Mouse (Mus musculus): ENCODE measurements around the gene Atg14.
"Not testable (repeated sequence)": the region's sequence is repeated elsewhere in the genome, so short reads cannot be mapped to it uniquely, and the experiment has no call there.

Gene Atg14

GRCm38 (mm10) chr14:47570549-47570948 is at the start of gene Atg14:
TSS of gene Atg14 (minus strand) at chr14:47570649.
- DNase-seq: not testable (repeated sequence)

DNA sequence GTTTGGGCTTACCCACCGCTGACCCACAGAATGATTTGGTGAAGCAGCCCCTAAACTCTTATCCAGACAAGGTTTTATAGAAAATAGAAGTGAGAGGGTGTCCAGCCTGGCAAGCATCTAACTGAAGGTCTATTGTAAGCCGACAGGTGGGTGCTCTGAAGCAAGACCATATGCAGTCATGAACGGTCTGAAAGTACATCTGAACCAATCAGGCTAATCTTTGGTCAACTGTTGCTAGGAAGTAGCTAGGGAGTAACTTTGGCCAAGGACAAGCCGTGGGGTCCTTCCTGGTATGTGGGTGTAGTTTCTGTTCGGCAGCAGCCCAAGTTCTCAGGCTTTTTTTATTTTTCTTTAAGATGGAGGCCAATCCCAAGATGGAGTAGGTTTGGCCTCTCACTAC is 48.4 kb upstream of the Atg14 start:
- no peak for DNase-seq

- peak; percentile 70 for DNase-seq
Measured at GRCm38 (mm10) chr14:47613254-47613653, 42.8 kb upstream of the Atg14 start.

- no peak for DNase-seq
Measured at GRCm38 (mm10) chr14:47597942-47598388, 27.5 kb upstream of the Atg14 start.

- DNase-seq: no peak
Measured at GRCm38 (mm10) chr14:47594426-47595103, 24.1 kb upstream of the Atg14 start.

- DNase-seq: no peak
Measured at GRCm38 (mm10) chr14:47590391-47590975, 20.0 kb upstream of the Atg14 start.

GRCm38 (mm10) chr14:47589444-47589843 is 19.0 kb upstream of the Atg14 start:
- DNase-seq: no peak

- DNase-seq: no peak
Measured at GRCm38 (mm10) chr14:47584346-47584745, 13.9 kb upstream of the Atg14 start.

GRCm38 (mm10) chr14:47581681-47582080 is 11.2 kb upstream of the Atg14 start:
- DNase-seq: no peak

- DNase-seq: no peak
Measured at GRCm38 (mm10) chr14:47581280-47581679, 10.8 kb upstream of the Atg14 start.

DNA sequence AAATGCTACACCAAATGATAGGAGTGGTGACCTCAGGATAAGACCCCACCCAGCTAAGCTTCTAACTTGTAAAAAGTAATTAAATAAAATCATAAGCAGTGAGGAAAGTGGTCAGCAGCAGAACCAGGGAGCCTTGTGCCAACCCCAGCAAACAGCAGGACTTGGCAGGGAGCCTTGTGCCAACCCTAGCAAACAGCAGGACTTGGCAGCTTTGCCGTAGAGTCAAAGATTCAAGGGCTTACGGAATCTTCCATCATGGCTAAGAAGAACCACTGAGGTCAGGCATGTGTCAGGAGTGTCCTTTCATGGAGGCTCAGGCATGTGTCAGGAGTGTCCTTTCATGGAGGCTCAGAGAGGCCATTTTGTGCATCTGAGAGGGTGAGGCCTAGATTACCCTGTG is 7.6 kb upstream of the Atg14 start:
- no peak for DNase-seq

GRCm38 (mm10) chr14:47576687-47577086 is 6.2 kb upstream of the Atg14 start:
- DNase-seq: no peak

- no peak for DNase-seq
Measured at GRCm38 (mm10) chr14:47574721-47575120, 4.3 kb upstream of the Atg14 start.

DNA sequence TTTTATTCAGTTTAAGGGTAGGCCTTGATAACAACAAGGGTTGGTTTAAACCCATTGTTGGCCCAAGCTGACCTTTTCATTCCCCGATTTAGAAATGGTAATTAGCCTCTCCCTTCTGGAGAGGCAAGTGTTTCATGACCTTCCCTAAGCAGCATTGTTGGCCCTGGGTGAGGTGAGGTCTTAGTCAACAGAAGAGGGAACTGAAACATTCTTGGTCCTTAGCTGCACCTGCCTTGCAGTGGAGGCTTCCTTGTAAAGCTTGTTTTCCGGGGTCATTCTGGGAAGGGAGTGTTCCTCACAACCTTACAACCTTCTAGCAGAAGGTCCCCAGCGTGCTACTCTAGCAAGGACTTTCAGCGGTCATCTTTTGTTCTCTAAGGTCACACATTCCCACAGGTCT is 2.3 kb upstream of the Atg14 start:
- no peak for DNase-seq

- DNase-seq: peak; percentile 100
Measured at GRCm38 (mm10) chr14:47567962-47568652, 2.3 kb downstream of the Atg14 start.

- DNase-seq: no peak
Measured at GRCm38 (mm10) chr14:47563106-47563505, 7.3 kb downstream of the Atg14 start.

DNA sequence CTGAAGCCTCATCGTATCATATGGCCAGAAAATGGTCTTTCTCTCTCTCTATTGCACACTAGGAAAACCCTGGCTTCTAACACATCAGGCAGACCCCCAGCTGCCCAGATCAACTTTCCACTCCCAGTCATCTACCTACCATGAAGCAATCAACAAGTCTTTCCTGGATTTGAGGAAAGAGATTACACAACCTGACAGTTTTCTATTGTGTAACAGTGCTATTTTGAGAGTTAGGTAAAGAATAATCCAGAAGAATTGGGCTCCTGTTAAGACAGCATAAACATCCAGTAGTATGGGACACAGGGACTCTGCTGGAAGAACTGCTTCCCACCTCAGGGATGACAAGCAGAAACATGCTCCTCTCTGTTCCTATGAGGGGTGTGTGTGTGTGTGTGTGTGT is 7.9 kb downstream of the Atg14 start:
- no peak for DNase-seq

DNA sequence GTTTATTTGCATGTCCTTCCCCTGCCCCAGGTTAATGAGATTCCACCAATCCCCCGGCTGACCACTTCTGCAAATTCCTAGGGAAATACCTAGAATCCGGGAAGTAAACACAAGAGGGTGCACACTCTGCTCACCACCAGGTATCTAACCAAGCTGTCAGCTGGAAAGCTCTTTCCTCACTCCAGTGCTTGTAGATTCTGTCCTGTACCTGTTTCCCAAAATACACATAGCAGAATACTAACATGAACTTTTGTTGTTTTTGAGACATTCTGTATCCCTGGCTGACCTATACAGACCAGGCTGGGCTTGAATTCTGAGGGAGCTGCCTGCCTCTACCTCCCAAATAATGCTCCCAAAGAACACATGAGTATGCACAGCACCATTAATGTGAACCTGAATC is 9.7 kb downstream of the Atg14 start:
- DNase-seq: no peak

DNA sequence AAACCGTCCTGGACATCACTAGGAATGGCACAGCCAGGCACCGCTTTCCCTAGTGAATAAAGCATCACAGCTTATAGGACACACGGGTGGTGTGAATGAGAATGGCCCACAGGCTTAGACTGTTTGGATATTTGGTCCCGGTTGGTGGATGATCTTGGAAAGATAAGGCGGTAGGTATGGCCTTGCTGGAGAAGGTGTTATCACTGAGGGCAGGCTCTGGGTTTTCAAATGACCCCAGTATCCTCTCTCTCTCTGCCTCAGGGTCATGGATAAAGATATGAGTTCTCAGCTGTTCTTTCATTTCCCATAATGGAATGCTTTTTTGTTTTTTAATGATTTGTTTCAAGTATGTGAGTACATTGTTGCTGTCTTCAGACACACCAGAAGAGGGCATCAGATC is 15.2 kb downstream of the Atg14 start:
- no peak for DNase-seq

DNA sequence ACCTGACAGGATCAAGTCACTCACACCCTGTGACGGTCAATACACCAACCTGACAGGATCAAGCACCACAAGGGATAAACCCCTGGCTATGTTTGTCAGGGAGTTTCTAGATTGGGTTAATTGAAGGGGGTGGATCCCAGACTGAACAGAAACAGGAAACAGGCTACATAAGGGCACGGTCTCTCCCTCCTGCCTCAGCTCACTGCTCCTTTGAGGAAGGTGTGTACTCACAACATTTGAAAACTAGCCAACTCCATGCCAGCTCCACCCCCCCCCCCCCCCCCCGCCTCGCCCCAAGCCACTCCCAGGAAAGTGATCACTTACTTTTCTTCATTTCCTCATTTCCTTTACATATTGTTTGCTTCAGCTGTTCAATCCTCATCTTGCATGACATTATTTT is 16.2 kb downstream of the Atg14 start:
- DNase-seq: no peak

- no peak for DNase-seq
Measured at GRCm38 (mm10) chr14:47553380-47553779, 17.1 kb downstream of the Atg14 start.

DNA sequence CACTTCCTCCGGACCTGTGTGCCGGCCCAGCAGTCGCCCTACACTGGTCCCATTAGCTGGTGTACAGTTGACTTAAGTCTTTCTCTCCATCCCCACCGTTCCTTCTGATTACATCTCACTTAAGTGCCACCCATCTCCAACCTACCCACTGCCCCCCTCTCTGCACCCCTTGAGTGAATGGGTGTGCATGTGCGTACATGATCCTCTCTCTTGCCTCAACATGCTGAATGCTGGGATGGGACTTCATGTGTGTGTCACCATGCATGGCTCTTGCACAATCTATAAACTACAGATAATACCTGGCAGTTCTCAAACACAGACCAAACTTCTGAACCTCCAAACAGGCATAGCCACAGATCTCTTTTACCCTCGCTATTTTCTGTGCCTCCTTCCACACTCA is 18.8 kb downstream of the Atg14 start:
- no peak for DNase-seq

DNA sequence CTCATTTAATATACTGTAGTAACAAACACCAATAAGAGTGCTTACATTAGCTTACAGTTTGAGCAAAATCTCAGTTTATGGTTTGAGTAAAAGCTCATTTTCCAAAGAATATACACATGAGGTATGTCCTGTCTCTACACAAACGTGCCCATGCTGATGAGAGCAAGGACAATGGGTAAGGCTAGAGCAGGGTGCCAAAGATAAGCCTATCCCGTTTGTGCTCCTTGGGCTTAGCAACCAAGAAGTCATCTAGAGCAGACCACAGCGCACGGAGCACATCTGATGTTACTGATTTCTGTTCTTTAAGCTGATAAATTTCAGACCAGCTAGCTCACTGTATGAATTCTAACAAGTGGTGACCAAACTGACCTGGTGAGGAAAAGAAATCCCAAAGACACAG is 25.6 kb downstream of the Atg14 start:
- DNase-seq: no peak

DNA sequence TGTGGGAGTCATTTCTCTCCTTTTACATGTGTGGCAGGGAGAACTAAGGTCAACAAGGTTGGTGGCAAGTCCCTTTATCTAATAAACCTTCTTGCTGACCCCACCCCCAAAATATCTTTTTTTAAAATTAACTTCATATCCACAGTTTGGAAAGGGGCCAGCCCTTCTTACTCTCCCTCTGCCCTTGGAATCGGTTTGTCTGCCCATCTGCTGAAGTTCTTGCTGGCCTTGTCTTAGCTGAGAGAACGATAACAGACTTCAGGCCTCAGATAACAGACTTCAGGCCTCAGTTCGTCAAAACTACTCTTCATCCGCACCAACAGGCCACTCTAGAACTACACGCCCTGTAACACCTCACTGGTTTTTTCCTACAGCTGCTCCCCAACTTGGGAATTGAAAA is 26.2 kb downstream of the Atg14 start:
- no peak for DNase-seq
